Mouse (Mus musculus) olfactory bulb, adult 2 months (tissue): ENCODE results near the gene Oosp2.

Experiments used
- CTCF ChIP-seq: fragments of 200-500 bp; IDR thresholded peaks from 2 replicates; pipeline ENCODE4 v1.5.1; 2012; ENCODE audit warnings: low read depth, mild to moderate bottlenecking, low read length, moderate library complexity; ENCODE audit not compliant: insufficient read depth
- POLR2A ChIP-seq: fragments of 200-500 bp; IDR thresholded peaks from 2 replicates; pipeline ENCODE4 v1.6.1; 2012; ENCODE audit warnings: mild to moderate bottlenecking, low read depth, low read length, moderate library complexity; ENCODE audit not compliant: insufficient read depth

DNA sequence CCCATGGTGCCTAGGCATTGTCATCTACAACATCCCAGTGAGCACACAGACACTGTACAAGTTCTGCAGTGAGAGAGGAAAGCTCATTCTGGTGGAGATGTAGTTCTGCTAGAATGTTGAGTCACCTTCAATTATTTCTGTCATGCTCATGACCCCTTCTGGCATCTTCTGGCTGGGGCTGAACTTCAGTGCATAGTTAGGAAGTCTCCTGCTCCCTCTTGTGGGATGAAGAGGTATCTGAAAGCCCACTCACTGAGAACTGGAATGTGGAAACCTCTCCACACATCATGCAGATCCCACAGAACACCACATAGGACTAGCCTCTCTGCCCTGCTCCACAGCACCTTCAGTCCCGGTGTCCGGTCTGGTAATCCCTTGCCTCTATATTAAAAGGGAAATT is 58.3 kb downstream of the Oosp2 start:
- TF ChIP-seq CTCF: no peak
- TF ChIP-seq POLR2A: no peak
